Mouse (Mus musculus) CH12.LX (cell line): ENCODE data around the gene Sipa1l3. TPM values are rescaled to one million over a fixed set of nuclear protein-coding genes. Genes with fewer than 3 reads are reported as not detected.

Source experiments
- DNase-seq: peaks from one replicate; pipeline ENCODE4 v3.0.0-alpha.2; 2013; ENCODE audit errors: extremely low read depth
- H3K27ac ChIP-seq: 2 replicates; pipeline ENCODE4 v1.5.1; 2012; ENCODE audit warnings: low read depth, mild to moderate bottlenecking, control low read depth, moderate library complexity; ENCODE audit not compliant: insufficient read depth
- H3K27me3 ChIP-seq: replicated peaks from 2 replicates; pipeline ENCODE3; 2012; ENCODE audit warnings: inconsistent platforms
- H3K36me3 ChIP-seq, 2 experiments: replicated peaks in 1 of 2; 2 replicates each; pipeline versions ENCODE3 to v1.6.1; 2012; ENCODE audit warnings: inconsistent platforms in 1 of 2, low read length in 1 of 2, mild to moderate bottlenecking in 1 of 2, mixed read lengths in 1 of 2, moderate library complexity in 1 of 2; ENCODE audit not compliant: control insufficient read depth in 1 of 2, insufficient read depth in 1 of 2
- H3K4me1 ChIP-seq, 2 experiments: 2 replicates each; pipeline ENCODE4 v1.6.1; 2012; ENCODE audit warnings: inconsistent platforms in 1 of 2, moderate library complexity in 1 of 2; ENCODE audit not compliant: insufficient read depth in 2 of 2, control insufficient read depth in 1 of 2
- H3K4me2 ChIP-seq: 2 replicates; pipeline ENCODE4 v1.6.1; 2012; ENCODE audit warnings: low read depth, mild to moderate bottlenecking, control low read depth; ENCODE audit not compliant: poor library complexity, insufficient read depth, severe bottlenecking
- H3K4me3 ChIP-seq, 3 experiments: fragments of 150-350 bp in 1 of 3; sonication (generic) in 1 of 3; replicated peaks in 1 of 3; 2 replicates each; pipeline versions ENCODE3 to v1.5.1; 2011 to 2012; ENCODE audit warnings: low read depth in 2 of 3, low read length in 2 of 3, mild to moderate bottlenecking in 2 of 3, moderate library complexity in 2 of 3, control low read depth in 1 of 3, improper control_type of control experiment in 1 of 3, inconsistent platforms in 1 of 3, mixed read lengths in 1 of 3; ENCODE audit not compliant: poor library complexity in 1 of 3
- H3K79me2 ChIP-seq: replicated peaks from 2 replicates; pipeline ENCODE4 v1.6.1; 2012; ENCODE audit warnings: mild to moderate bottlenecking, moderate library complexity; ENCODE audit not compliant: control insufficient read depth, poor library complexity, insufficient read depth, severe bottlenecking; ENCODE audit errors: extremely low read depth
- H3K9ac ChIP-seq: 2 replicates; pipeline ENCODE4 v1.6.1; 2012; ENCODE audit warnings: low read depth, mild to moderate bottlenecking, control low read depth, moderate library complexity; ENCODE audit not compliant: insufficient read depth
- H3K9me3 ChIP-seq: replicated peaks from 2 replicates; pipeline ENCODE3; 2012; ENCODE audit warnings: low read length, inconsistent platforms, mixed read lengths
- CHD1 ChIP-seq: IDR thresholded peaks from 2 replicates; pipeline ENCODE4 v1.6.1; 2012; ENCODE audit warnings: low read depth, low read length, improper control_type of control experiment, inconsistent platforms
- ELF1 ChIP-seq: IDR thresholded peaks from 2 replicates; pipeline ENCODE4 v1.6.1; 2014; ENCODE audit warnings: low read depth, mild to moderate bottlenecking, inconsistent platforms, low read length, improper control_type of control experiment
- EP300 ChIP-seq: IDR thresholded peaks from 2 replicates; pipeline ENCODE4 v1.6.1; 2011; ENCODE audit warnings: low read length, improper control_type of control experiment
- ETS1 ChIP-seq: conservative IDR thresholded peaks from 2 replicates; pipeline ENCODE4 v1.6.1; 2012; ENCODE audit warnings: low read depth, mild to moderate bottlenecking, inconsistent platforms, low read length, improper control_type of control experiment, moderate library complexity
- GABPA ChIP-seq: IDR thresholded peaks from 2 replicates; pipeline ENCODE4 v1.6.1; 2012; ENCODE audit warnings: low read depth, low read length, improper control_type of control experiment, inconsistent platforms; ENCODE audit not compliant: insufficient replicate concordance
- IRF4 ChIP-seq: IDR thresholded peaks from 2 replicates; pipeline ENCODE4 v1.6.1; 2014; ENCODE audit warnings: low read depth, mild to moderate bottlenecking, inconsistent platforms, low read length, improper control_type of control experiment
- JUN ChIP-seq: IDR thresholded peaks from 2 replicates; pipeline ENCODE4 v1.6.1; 2011; ENCODE audit warnings: low read depth, mild to moderate bottlenecking, low read length, improper control_type of control experiment, moderate library complexity; ENCODE audit not compliant: insufficient read depth
- JUND ChIP-seq: conservative IDR thresholded peaks from 2 replicates; pipeline ENCODE4 v1.6.1; 2011; ENCODE audit warnings: low read depth, low read length, improper control_type of control experiment
- KAT2A ChIP-seq: IDR thresholded peaks from 2 replicates; pipeline ENCODE4 v1.6.1; 2012; ENCODE audit warnings: low read length, improper control_type of control experiment, inconsistent platforms; ENCODE audit not compliant: insufficient replicate concordance
- MAX ChIP-seq: IDR thresholded peaks from 2 replicates; pipeline ENCODE4 v1.6.1; 2011; ENCODE audit warnings: low read length, improper control_type of control experiment
- MAZ ChIP-seq: IDR thresholded peaks from 2 replicates; pipeline ENCODE4 v1.6.1; 2012; ENCODE audit warnings: low read depth, mild to moderate bottlenecking, inconsistent platforms, low read length, improper control_type of control experiment, moderate library complexity
- MEF2A ChIP-seq: IDR thresholded peaks from 2 replicates; pipeline ENCODE4 v1.6.1; 2014; ENCODE audit warnings: low read depth, mild to moderate bottlenecking, inconsistent platforms, low read length, improper control_type of control experiment, borderline replicate concordance
- NRF1 ChIP-seq: IDR thresholded peaks from 2 replicates; pipeline ENCODE4 v1.6.1; 2014; ENCODE audit warnings: low read depth, mild to moderate bottlenecking, inconsistent platforms, low read length, improper control_type of control experiment, moderate library complexity
- POLR2A ChIP-seq: IDR thresholded peaks from 2 replicates; pipeline ENCODE4 v1.6.1; 2011; ENCODE audit warnings: low read depth, mild to moderate bottlenecking, improper control_type of control experiment, low read length
- POLR2AphosphoS2 ChIP-seq: IDR thresholded peaks from 2 replicates; pipeline ENCODE4 v1.6.1; 2011; ENCODE audit warnings: low read depth, low read length, improper control_type of control experiment
- RCOR1 ChIP-seq: conservative IDR thresholded peaks from 2 replicates; pipeline ENCODE4 v1.6.1; 2012; ENCODE audit warnings: low read depth, mild to moderate bottlenecking, inconsistent platforms, low read length, improper control_type of control experiment
- SIN3A ChIP-seq: IDR thresholded peaks from 2 replicates; pipeline ENCODE4 v1.6.1; 2012; ENCODE audit warnings: low read length, improper control_type of control experiment, inconsistent platforms
- SMC3 ChIP-seq: IDR thresholded peaks from 2 replicates; pipeline ENCODE4 v1.6.1; 2011; ENCODE audit warnings: low read depth, low read length, improper control_type of control experiment
- TCF12 ChIP-seq: IDR thresholded peaks from 2 replicates; pipeline ENCODE4 v1.6.1; 2014; ENCODE audit warnings: low read depth, mild to moderate bottlenecking, inconsistent platforms, low read length, improper control_type of control experiment
- ZKSCAN1 ChIP-seq: IDR thresholded peaks from 2 replicates; pipeline ENCODE4 v1.6.1; 2012; ENCODE audit warnings: low read depth, inconsistent platforms, low read length, improper control_type of control experiment, borderline replicate concordance
- ZNF384 ChIP-seq: IDR thresholded peaks from 2 replicates; pipeline ENCODE4 v1.6.1; 2012; ENCODE audit warnings: low read depth, low read length, improper control_type of control experiment, inconsistent platforms
- dilution Hi-C: fragments of 300-500 bp; cut with MboI; formaldehyde crosslinking; loops from 2 replicates; pipeline ENCODE4 v1.14.3; 2020; ENCODE audit warnings: low sequenced_read_pairs; ENCODE audit not compliant: extremely low pct_unique_long_range_greater_than_20kb, extremely low pct_ligation_motif_present
- in situ Hi-C: fragments of 300-500 bp; cut with MboI; formaldehyde crosslinking; loops from 3 replicates; pipeline ENCODE4 v1.14.3; 2019; ENCODE audit warnings: low sequenced_read_pairs, low pct_ligation_motif_present, low pct_unique_long_range_greater_than_20kb, mixed read lengths
- polyA plus RNA-seq: library from polyadenylated mRNA; unstranded; fragments of >175 nt; gene quantifications from 2 replicates; pipeline ENCODE4 v1.2.1, GENCODE M21; 2012; ENCODE audit warnings: low read depth; ENCODE audit not compliant: insufficient read length
- total RNA-seq, 2 experiments: library from RNA; depleted of rRNA; stranded (reverse); fragments of 300-350 nt in 1 of 2; fragments of >200 nt in 1 of 2; gene quantifications; 2 replicates each; pipeline ENCODE4 v1.2.3; 2012 to 2014

The Sipa1l3 gene
- total and polyA plus RNA-seq, 3 experiments = 1.6 to 8.8 (median 5.9) TPM

GRCm38 (mm10) chr7:29341722-29342121 lies 176.7 kb downstream of the Sipa1l3 start:
- Histone ChIP-seq H3K27ac (no peak overlapping the region), H3K4me2 (no peak overlapping the region), H3K4me3 (no peak overlapping the region), H3K79me2 (no peaks in the 10 kb centered on the region), H3K9ac (no peak overlapping the region), H3K4me1 (peaks cover 0 to 20% of the 10 kb centered on the region in 2 experiments; a peak in 1 of 4 replicates), H3K9me3 (no peaks in the 10 kb centered on the region), H3K27me3 (no peaks in the 10 kb centered on the region), H3K36me3 (peaks cover 0 to 23% of the 10 kb centered on the region in 2 experiments)
- no peak for DNase-seq
- dilution Hi-C loops (no loop called here), in situ Hi-C loops (no loop called here)
- TF ChIP-seq GABPA = no peak
- TF ChIP-seq CHD1 = no peak
- TF ChIP-seq MAZ = no peak
- no peak for TF ChIP-seq ELF1
- no peak for TF ChIP-seq ETS1
- no peak for TF ChIP-seq IRF4
- no peak for TF ChIP-seq MAX
- no peak for TF ChIP-seq SMC3
- no peak for TF ChIP-seq POLR2A
- no peak for TF ChIP-seq JUN
- no peak for TF ChIP-seq ZNF384

DNA sequence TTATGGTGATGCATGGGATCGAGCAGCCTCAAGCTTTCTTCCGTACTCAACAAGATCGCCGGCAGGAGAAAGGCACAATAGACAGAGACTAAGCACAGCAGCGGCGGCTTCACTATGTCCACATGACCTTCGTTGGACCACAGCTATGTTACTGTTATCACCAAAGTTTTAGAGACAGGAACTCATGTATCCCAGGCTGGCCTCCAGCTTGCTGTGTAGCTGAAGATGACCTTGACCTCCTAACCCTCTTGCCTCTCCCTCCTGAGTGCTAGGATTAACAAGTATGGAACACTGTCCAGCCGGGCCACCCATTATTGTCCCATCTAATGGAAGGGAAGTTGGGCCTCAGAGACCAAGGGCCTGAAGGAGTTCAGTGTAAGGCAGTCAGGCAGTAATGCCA lies 177.6 kb downstream of the Sipa1l3 start:
- H3K4me2 ChIP-seq = no peak overlapping the region
- peaks cover 0 to 23% of the 10 kb centered on the region in 2 experiments for H3K36me3 ChIP-seq
- no peaks in the 10 kb centered on the region for H3K79me2 ChIP-seq
- TF ChIP-seq TCF12 (no peak), JUND (no peak), RCOR1 (no peak), POLR2AphosphoS2 (no peak)
- dilution Hi-C loops = no loop called here
- H3K4me1 ChIP-seq = peaks cover 0 to 17% of the 10 kb centered on the region in 2 experiments; a peak in 1 of 4 replicates
- no peak overlapping the region for H3K27ac ChIP-seq
- DNase-seq = no peak
- no peaks in the 10 kb centered on the region for H3K9me3 ChIP-seq
- H3K27me3 ChIP-seq = no peaks in the 10 kb centered on the region
- no peak overlapping the region for H3K9ac ChIP-seq
- in situ Hi-C loops = no loop called here
- no peak overlapping the region for H3K4me3 ChIP-seq

DNA sequence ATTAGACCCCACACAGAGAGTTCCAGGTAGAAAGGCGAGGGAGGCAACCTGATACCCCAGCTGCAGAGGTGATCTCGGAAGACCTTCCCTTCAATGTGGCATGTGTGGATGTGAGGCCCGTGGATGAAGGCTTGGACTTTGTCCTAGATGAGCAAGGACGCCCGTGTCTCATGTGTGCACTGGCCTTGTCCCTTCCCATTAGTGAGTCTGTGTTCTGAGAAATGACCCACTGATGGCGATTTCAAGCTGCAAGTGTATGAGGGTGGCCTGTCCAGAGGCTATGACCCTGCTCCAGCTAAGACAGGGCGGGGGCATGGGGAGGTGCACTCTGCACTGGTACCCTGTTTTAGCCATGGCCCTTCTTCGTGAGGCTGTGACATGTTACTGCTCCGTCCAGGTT lies 178.2 kb downstream of the Sipa1l3 start:
- TF ChIP-seq POLR2AphosphoS2 (no peak), MEF2A (no peak), ZKSCAN1 (no peak), KAT2A (no peak), RCOR1 (no peak), ZNF384 (no peak), EP300 (no peak), NRF1 (no peak), SIN3A (no peak)
- TF ChIP-seq, all 38 proteins: peak for 0
- Histone ChIP-seq H3K9ac (no peak overlapping the region), H3K4me3 (no peak overlapping the region), H3K27ac (no peak overlapping the region), H3K36me3 (peaks cover 0 to 27% of the 10 kb centered on the region in 2 experiments), H3K79me2 (no peaks in the 10 kb centered on the region), H3K4me1 (peaks cover 0 to 13% of the 10 kb centered on the region in 2 experiments; a peak in 1 of 4 replicates), H3K9me3 (no peaks in the 10 kb centered on the region), H3K4me2 (no peak overlapping the region), H3K27me3 (no peaks in the 10 kb centered on the region)
- in situ Hi-C loops (no loop called here), dilution Hi-C loops (no loop called here)
- no peak for DNase-seq
